Mouse (Mus musculus) neural tube, embryonic 14.5 days (tissue): ENCODE data around the gene Brox. TPM values are rescaled to one million over a fixed set of nuclear protein-coding genes. Genes with fewer than 3 reads are reported as not detected.
"Not testable (repeated sequence)": the region's sequence is repeated elsewhere in the genome, so short reads cannot be mapped to it uniquely, and the experiment has no call there.

Experiments used
- ATAC-seq: fragments of 200-750 bp; cut with Nextera tagmentation; 2 replicates; pipeline ENCODE4 v1.8.0; 2017; ENCODE audit warnings: low read depth, mild to moderate bottlenecking, moderate TSS enrichment, moderate library complexity
- H3K27ac ChIP-seq: fragments of 300-500 bp; sonication (generic); 2 replicates; pipeline ENCODE4 v1.5.1; 2014; ENCODE audit warnings: low read depth, mild to moderate bottlenecking, control low read depth, low read length, moderate library complexity, mixed read lengths
- H3K27me3 ChIP-seq: fragments of 300-500 bp; sonication (generic); 2 replicates; pipeline ENCODE4 v1.6.1; 2014; ENCODE audit warnings: low read length; ENCODE audit not compliant: control insufficient read depth, insufficient read depth
- H3K36me3 ChIP-seq: fragments of 300-500 bp; sonication (generic); 2 replicates; pipeline ENCODE4 v1.6.1; 2014; ENCODE audit warnings: low read length, mixed read lengths; ENCODE audit not compliant: control insufficient read depth, insufficient read depth
- H3K4me1 ChIP-seq: fragments of 300-500 bp; sonication (generic); 2 replicates; pipeline ENCODE4 v1.6.1; 2014; ENCODE audit warnings: low read length; ENCODE audit not compliant: control insufficient read depth, insufficient read depth
- H3K4me2 ChIP-seq: fragments of 300-500 bp; sonication (generic); 2 replicates; pipeline ENCODE4 v1.6.1; 2014; ENCODE audit warnings: mild to moderate bottlenecking, low read depth, low read length, control low read depth
- H3K4me3 ChIP-seq: fragments of 300-500 bp; sonication (generic); 2 replicates; pipeline ENCODE4 v1.5.1; 2014; ENCODE audit warnings: low read depth, low read length, control low read depth, mixed read lengths
- H3K9ac ChIP-seq: fragments of 300-500 bp; sonication (generic); replicated peaks from 2 replicates; pipeline ENCODE4 v1.6.1; 2014; ENCODE audit warnings: low read depth, mild to moderate bottlenecking, control low read depth, low read length, mixed read lengths
- H3K9me3 ChIP-seq: fragments of 300-500 bp; sonication (generic); 2 replicates; pipeline ENCODE4 v1.6.1; 2016; ENCODE audit warnings: low read length; ENCODE audit not compliant: control insufficient read depth
- WGBS: fragments of 180-500 bp; shearing (Covaris S2); extraction: QIAGEN DNeasy Blood & Tissue Kit; methylation state at CpG from one replicate; pipeline ENCODE4 v1.1.7; 2014; 5-methylcytosine and 5-hydroxymethylcytosine counted together
- polyA plus RNA-seq: library from polyadenylated mRNA; unstranded; fragments of >200 nt; fragmentation: Nextera tagmentation; extraction: Ambion mirVana; gene quantifications from 2 replicates; pipeline ENCODE4 v1.2.1, GENCODE M21; 2014

The Brox gene
- 122 and 135 TPM in 2 replicates for polyA plus RNA-seq

DNA sequence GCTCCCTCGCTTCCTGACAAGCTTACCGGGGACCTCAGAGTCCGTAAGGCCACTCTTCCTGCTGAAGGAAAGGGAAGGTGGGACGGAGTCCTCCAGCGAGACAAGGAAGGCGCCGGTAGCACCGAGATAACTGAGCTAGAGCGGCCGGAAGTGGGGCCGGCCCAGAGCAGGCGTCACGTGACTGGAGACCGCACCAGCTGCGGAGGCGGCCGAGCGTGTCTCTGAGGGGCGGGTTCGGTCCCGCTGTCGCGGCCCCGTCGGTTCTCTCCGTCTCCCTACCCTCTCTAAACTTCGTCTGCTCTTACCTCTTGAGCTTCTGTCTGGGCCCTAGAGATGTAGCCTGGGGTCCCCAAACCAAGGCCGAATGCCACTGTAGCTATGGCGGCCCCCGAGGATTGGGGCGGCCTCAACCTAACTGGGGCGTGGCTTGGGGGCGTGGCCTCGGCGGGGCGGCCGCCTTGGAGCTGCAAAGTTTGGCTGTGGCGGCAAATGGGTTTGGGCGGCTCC lies at the start of gene Brox:
Brox (minus strand) TSS at position 393 of the 507 bp plus-strand sequence.
- Histone ChIP-seq H3K36me3 (peaks cover 13% of the 10 kb centered on the region), H3K27me3 (no peaks in the 10 kb centered on the region), H3K27ac (peak within 1 kb of the TSS; percentile 65), H3K4me3 (peak within 1 kb of the TSS; percentile 44), H3K9ac (peak within 1 kb of the TSS; percentile 43), H3K4me2 (peak within 1 kb of the TSS; percentile 51), H3K4me1 (no peaks in the 10 kb centered on the region), H3K9me3 (no peaks in the 10 kb centered on the region)
- peak; percentile 95 for ATAC-seq
- WGBS, result under 1% methylated on average over 38 of the region's 39 CpGs

DNA sequence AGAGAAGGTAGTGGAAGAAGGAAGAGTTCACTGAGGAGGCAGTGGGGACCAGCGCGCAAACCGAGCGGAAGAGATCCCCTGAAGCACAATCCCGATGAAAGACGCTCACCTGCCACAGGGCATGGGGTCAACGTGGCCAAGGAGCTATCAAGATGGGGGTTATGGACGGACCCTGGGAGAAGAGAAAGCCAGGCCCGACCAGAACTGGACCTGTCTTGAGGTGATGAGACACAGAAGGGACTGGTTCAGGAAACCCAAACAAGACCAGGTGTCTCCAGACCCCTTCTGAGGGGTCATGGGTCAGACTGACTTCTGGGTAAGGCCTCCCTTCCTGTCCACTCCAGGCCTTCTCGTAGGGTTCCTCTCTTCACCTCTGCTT lies 48.7 kb upstream of the Brox start:
- WGBS, result 13% methylated on average over 10 of the region's 10 CpGs
- Histone ChIP-seq H3K36me3 (peaks cover 14% of the 10 kb centered on the region), H3K9me3 (no peaks in the 10 kb centered on the region), H3K9ac (peak overlapping the region; percentile 95), H3K27me3 (no peaks in the 10 kb centered on the region), H3K4me1 (peaks cover 14% of the 10 kb centered on the region), H3K4me2 (peak overlapping the region; percentile 81), H3K4me3 (peak overlapping the region; percentile 98), H3K27ac (peak overlapping the region; percentile 82)
- peak; percentile 29; the same call in 1 of the 2 replicates for ATAC-seq

DNA sequence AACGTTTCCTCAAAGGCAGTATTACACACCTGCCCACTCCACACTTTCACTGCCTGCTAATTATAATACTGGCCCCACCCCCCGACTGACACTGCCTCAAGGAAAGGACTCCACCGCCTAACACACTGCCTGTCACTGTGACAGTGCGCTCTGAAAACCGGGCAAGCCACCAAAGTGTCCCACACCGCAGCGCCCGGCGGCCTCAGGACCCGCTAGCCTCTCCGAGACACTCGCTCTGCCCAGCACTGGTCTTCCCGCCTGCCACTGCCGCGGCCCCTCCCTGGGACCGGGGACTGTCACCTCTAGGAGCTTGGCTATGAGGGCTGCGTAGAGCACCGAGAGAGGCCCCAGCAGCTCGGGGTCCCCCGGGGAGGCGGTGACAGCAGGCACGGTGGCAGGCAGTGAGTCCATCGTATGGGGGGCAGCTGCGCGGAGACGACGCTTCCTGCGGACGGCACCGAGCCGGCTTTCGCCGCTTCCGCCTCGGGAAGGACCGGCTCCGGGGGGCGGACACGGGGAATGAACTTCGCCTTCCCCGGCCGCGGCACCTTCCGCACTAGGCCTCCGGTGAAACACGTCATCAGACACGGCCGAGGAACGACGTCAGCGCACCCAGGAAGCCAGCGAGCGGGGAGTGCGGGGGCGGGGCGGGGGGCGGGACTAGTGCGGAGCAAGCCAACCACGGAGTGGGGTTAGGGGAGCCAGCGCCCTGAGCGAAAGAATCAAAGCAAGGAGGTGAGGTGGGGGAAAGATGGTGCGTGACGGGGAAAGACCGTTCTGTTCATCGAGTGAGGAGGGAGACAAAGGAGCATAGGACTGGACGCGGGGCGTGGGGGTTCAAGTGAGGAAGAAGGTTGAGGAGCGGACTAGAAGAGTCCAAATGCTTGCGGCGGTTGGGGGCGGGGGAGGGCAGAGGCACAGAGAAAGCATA lies 48.1 kb upstream of the Brox start:
- peak overlapping the region; percentile 81 for H3K4me2 ChIP-seq
- H3K9ac ChIP-seq, result peak overlapping the region; percentile 95
- H3K4me3 ChIP-seq, result peak overlapping the region; percentile 98
- no peaks in the 10 kb centered on the region for H3K27me3 ChIP-seq
- peak; percentile 99 for ATAC-seq
- H3K9me3 ChIP-seq, result no peaks in the 10 kb centered on the region
- under 1% methylated on average over 70 of the region's 72 CpGs for WGBS
- peak overlapping the region; percentile 82 for H3K27ac ChIP-seq
- H3K36me3 ChIP-seq, result peaks cover 14% of the 10 kb centered on the region
- H3K4me1 ChIP-seq, result peaks cover 14% of the 10 kb centered on the region

DNA sequence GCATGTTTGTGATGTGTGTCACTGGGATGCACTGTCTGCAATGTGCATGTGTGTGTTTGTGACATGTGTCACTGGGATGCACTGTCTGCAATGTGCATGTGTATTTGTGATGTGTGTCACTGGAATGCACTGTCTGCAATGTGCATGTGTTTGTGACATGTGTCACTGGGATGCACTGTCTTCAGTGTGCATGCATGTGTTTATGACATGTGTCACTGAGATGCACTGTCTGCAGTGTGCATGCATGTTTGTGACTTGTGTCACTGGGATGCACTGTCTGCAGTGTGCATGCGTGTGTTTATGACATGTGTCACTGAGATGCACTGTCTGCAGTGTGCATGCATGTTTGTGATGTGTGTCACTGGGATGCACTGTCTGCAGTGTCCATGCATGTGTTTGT lies 45.8 kb upstream of the Brox start:
- not testable (repeated sequence) for H3K9me3 ChIP-seq, ATAC-seq, H3K4me3 ChIP-seq, H3K27me3 ChIP-seq, H3K9ac ChIP-seq, H3K27ac ChIP-seq, H3K4me2 ChIP-seq
- Histone ChIP-seq H3K36me3 (peaks cover 23% of the 10 kb centered on the region), H3K4me1 (peaks cover 14% of the 10 kb centered on the region)
- WGBS, result 96% methylated on average over 1 of the region's 1 CpGs

DNA sequence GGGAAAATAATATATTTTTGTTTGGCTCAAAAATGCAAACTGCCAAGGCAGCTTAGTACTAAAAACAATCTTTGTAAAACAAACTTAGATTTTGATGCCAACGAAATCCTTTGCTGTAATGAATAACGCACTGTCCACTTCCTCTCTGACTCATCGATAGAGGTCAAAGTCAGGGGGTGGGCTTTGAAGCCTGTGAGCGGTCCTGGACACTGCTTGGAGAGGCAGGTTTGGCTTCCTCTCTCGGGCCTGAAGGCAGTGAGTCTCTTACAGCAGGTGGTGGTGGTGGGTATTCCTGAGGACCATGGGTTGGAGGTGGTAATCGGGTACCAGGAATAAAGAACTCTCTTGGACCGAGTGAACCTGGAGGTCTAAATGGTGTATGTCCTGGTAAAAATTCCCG lies 30.1 kb upstream of the Brox start:
- Histone ChIP-seq H3K9me3 (no peaks in the 10 kb centered on the region), H3K4me3 (no peak overlapping the region), H3K4me2 (no peak overlapping the region), H3K4me1 (no peaks in the 10 kb centered on the region), H3K9ac (no peak overlapping the region), H3K36me3 (peaks cover 67% of the 10 kb centered on the region), H3K27ac (no peak overlapping the region), H3K27me3 (no peaks in the 10 kb centered on the region)
- ATAC-seq, result no peak
- 95% methylated on average over 8 of the region's 8 CpGs for WGBS

DNA sequence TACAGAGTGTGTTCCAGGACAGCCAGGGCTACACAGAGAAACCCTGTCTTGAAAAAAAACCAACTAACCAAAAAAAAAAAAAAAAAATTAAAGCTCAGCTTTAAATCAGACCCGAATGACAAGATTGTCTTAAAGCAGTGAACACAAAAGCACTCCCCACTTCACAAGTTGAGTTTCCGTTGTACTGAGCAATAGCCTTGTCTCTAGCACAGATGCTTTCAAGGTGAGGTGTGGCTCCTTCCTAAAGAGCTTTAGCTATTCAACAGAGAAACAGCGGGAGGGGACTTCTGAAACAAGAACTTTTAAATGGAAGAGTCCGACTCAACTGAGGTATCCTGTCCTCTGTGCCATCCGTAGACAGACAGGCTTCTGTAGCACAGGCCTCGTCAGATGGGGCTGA lies 27.4 kb upstream of the Brox start:
- no peaks in the 10 kb centered on the region for H3K9me3 ChIP-seq
- WGBS, result 96% methylated on average over 6 of the region's 6 CpGs
- no peak overlapping the region for H3K9ac ChIP-seq
- ATAC-seq, result no peak
- H3K4me3 ChIP-seq, result no peak overlapping the region
- no peaks in the 10 kb centered on the region for H3K27me3 ChIP-seq
- no peaks in the 10 kb centered on the region for H3K4me1 ChIP-seq
- peaks cover 58% of the 10 kb centered on the region for H3K36me3 ChIP-seq
- H3K4me2 ChIP-seq, result no peak overlapping the region
- no peak overlapping the region for H3K27ac ChIP-seq

DNA sequence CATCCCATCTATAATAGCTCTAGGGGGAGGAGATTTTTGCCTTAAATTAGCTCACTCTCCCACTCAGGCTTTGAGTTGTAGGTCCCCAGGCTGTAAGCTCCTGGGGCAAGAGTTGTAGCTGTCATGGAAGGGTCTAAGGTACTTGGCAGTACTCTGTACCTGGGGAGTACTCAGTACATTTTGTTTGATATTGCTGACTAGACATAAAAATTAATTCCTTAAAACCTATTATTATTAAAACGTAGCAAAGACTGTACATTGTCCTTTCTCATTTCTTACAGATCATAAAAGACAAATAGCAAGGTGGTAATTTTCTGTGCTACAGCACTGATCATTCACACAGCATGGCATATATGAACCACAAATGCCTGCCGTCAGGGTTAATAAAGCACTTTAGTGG lies 26.9 kb upstream of the Brox start:
- Histone ChIP-seq H3K27me3 (no peaks in the 10 kb centered on the region), H3K27ac (no peak overlapping the region), H3K4me2 (no peak overlapping the region), H3K4me1 (no peaks in the 10 kb centered on the region), H3K9me3 (no peaks in the 10 kb centered on the region), H3K9ac (no peak overlapping the region), H3K36me3 (peaks cover 55% of the 10 kb centered on the region), H3K4me3 (no peak overlapping the region)
- ATAC-seq, result no peak
- WGBS, result 91% methylated on average over 2 of the region's 2 CpGs

DNA sequence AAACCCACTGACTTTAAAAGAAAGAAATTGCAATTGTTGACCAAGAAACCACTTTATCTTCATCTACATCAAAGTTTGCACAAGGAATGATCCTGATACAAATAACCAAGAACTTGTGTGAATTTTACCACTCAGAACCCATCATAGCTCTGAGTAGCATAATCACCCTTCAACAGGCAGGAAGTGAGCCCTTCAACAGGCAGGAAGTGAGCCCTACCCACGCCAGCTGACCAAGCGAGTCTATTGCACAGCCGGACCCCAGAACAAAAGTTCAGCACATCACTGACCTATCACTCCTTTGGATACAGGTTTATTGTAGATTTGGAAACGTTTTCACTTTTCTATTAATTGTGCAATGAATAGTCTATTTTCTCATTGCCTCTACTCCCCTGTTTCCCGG lies 25.4 kb upstream of the Brox start:
- not testable (repeated sequence) for H3K4me1 ChIP-seq, ATAC-seq, H3K9me3 ChIP-seq, H3K4me3 ChIP-seq, H3K27me3 ChIP-seq, H3K9ac ChIP-seq, H3K4me2 ChIP-seq, H3K27ac ChIP-seq
- WGBS, result 93% methylated on average over 5 of the region's 5 CpGs
- H3K36me3 ChIP-seq, result peaks cover 51% of the 10 kb centered on the region

DNA sequence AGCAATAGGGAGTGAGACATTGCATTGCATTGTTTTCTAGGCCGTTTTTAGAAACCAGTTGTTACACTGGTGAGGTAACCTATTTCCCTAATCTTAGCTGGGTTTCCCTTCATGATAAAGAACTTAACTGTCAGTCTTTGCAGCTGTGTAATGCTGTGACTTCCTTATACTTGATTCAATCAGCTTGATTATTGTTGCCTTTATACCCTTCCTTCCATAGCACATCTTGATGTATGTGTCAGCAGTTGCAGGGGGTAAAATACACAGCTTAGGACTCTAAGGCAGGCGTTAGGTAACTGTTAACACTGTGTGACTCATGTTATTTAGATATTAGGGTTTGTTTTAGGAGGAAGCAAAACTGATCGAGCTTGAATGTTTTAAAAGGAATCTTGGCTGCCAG lies 23.6 kb upstream of the Brox start:
- no peaks in the 10 kb centered on the region for H3K9me3 ChIP-seq
- 88% methylated on average over 3 of the region's 3 CpGs for WGBS
- peaks cover 36% of the 10 kb centered on the region for H3K36me3 ChIP-seq
- no peaks in the 10 kb centered on the region for H3K4me1 ChIP-seq
- no peak overlapping the region for H3K4me3 ChIP-seq
- H3K27me3 ChIP-seq, result no peaks in the 10 kb centered on the region
- ATAC-seq, result no peak
- no peak overlapping the region for H3K9ac ChIP-seq
- no peak overlapping the region for H3K4me2 ChIP-seq
- H3K27ac ChIP-seq, result no peak overlapping the region
